In genomic region chr14:31596408-31596807, GRCm38 (mm10) we compare ENCODE assay signal across 38 mouse cellular contexts. TPM values are rescaled to one million over a fixed set of nuclear protein-coding genes. Genes with fewer than 3 reads are reported as not detected.
DNase-seq lines count a peak whose midpoint lies in the region; ATAC-seq lines count a peak whose summit lies in the region.
"Had no signal": no experiment of that assay in that cellular context is flagged by ENCODE, and none has a peak within 500 bp of the region (broad histone marks: within the 10 kb centered on the region; RNA-seq: fewer than 3 reads in every experiment).

No protein-coding gene starts in this region.

- no peak overlapping the region for H3K4me3 ChIP-seq in macrophage (ENCODE audit: inconsistent target)
- H3K4me3 ChIP-seq: embryonic facial prominence, embryonic 12.5 days; forebrain, embryonic 15.5 days; heart, embryonic 10.5 days; heart, embryonic 15.5 days; layer of hippocampus, adult 2 months; limb, embryonic 13.5 days; midbrain, embryonic 12.5 days; stomach, embryonic 15.5 days had no signal

- peak; percentile 17 to 59 for DNase-seq in spleen, postnatal 4 days (ENCODE audit: low spot score in 2 of 2)
- DNase-seq in spleen, adult 12 weeks (ENCODE audit: low spot score): no peak
- DNase-seq in splenic B cell, adult 2 months (ENCODE audit: low read depth, low spot score): peak; percentile 42
- DNase-seq in kidney, adult 18-20 months: no peak
- DNase-seq in right cerebral cortex, postnatal 10 days (ENCODE audit: low spot score in 2 of 2): no peak
- DNase-seq: adrenal gland, adult 2 months; adrenal gland, postnatal 36 days; cerebellum, adult 8-10 months; cerebellum, postnatal 36 days; embryo, embryonic 11 days; gastrocnemius, postnatal 14 days; heart, adult 11 months; heart, postnatal 36 days; kidney, adult 2 months; kidney, postnatal 36 days; lung, adult 18-20 months; lung, postnatal 10 days; retina, postnatal 1 day; right cerebral cortex, postnatal 25 days had no signal

- no peaks in the 10 kb centered on the region for H3K79me2 ChIP-seq in macrophage (ENCODE audit: inconsistent target)

- H3K27me3 ChIP-seq in splenic B cell, adult 2 months (ENCODE audit: control insufficient read depth, insufficient read depth, low read length, poor library complexity, severe bottlenecking): no peaks in the 10 kb centered on the region
- H3K27me3 ChIP-seq: embryonic facial prominence, embryonic 12.5 days; forebrain, embryonic 15.5 days; heart, embryonic 15.5 days; limb, embryonic 13.5 days; midbrain, embryonic 12.5 days; stomach, embryonic 15.5 days had no signal

- no peaks in the 10 kb centered on the region for H3K36me3 ChIP-seq in macrophage (ENCODE audit: inconsistent target)
- no peaks in the 10 kb centered on the region for H3K36me3 ChIP-seq in splenic B cell, adult 2 months (ENCODE audit: control insufficient read depth, insufficient read depth, low read length, poor library complexity, severe bottlenecking)
- H3K36me3 ChIP-seq: embryonic facial prominence, embryonic 12.5 days; forebrain, embryonic 15.5 days; heart, embryonic 10.5 days; heart, embryonic 15.5 days; limb, embryonic 13.5 days; midbrain, embryonic 12.5 days; stomach, embryonic 15.5 days had no signal

- H3K27ac ChIP-seq in macrophage: peak overlapping the region; percentile 38; the same call in 1 of the 2 replicates
- H3K27ac ChIP-seq: embryonic facial prominence, embryonic 12.5 days; forebrain, embryonic 15.5 days; heart, embryonic 10.5 days; heart, embryonic 15.5 days; hindbrain, embryonic 14.5 days; layer of hippocampus, adult 2 months; limb, embryonic 13.5 days; midbrain, embryonic 12.5 days; stomach, embryonic 15.5 days had no signal

- peak; percentile 86 for ATAC-seq in granulocyte monocyte progenitor cell, adult 5-6 weeks (replicated peaks; ENCODE audit: poor library complexity, severe bottlenecking)
- ATAC-seq in frontal cortex, adult (ENCODE audit: low TSS enrichment): no peak
- ATAC-seq: activated CD4-positive, CD25-positive, alpha-beta regulatory T cell, adult 4 months; forebrain, embryonic 15.5 days; inflammation-experienced regulatory T-cells, adult 6 months had no signal

- WGBS in macrophage (ENCODE audit: missing documents): 6% methylated on average over 7 of the region's 7 CpGs

RNA-seq across cellular contexts. Expression of gene Colq, which starts 5.3 kb away (rescaled TPM):
- not detected in 2 replicates for total RNA-seq in granulocyte monocyte progenitor cell, adult 5-6 weeks (2014; fragmentation: Nextera tagmentation)
- not detected in 2 replicates for total RNA-seq in granulocyte monocyte progenitor cell, adult 5-6 weeks (2017)
- 1 to 10 TPM in 3 of 26 experiments, under 1 TPM in 7, not detected in 16; 0.22 to 1.7 (median 0.46) TPM for total RNA-seq in macrophage (2018; cell fraction: chromatin; rRNA removed)
- total RNA-seq in macrophage (2018; cell fraction: cytosol; rRNA removed): under 1 TPM in 14 of 26 experiments, not detected in 12; 0.03 to 0.95 (median 0.51) TPM
- 1 to 10 TPM in 1 of 26 experiments, under 1 TPM in 11, not detected in 14; 0.17 to 1.3 (median 0.38) TPM for total RNA-seq in macrophage (2018; cell fraction: nucleus; rRNA removed)
- polyA plus RNA-seq in macrophage (2018): not detected in 3 replicates
- total RNA-seq: adrenal gland, adult 2 months; adrenal gland, postnatal 36 days; midbrain, postnatal 0 days had no signal
- polyA plus RNA-seq: forebrain, embryonic 15.5 days had no signal

RNA-seq across cellular contexts. Expression of gene Gm49387, which starts 44.3 kb away (rescaled TPM):
- total RNA-seq in granulocyte monocyte progenitor cell, adult 5-6 weeks (2014; fragmentation: Nextera tagmentation): not detected in 2 replicates
- not detected in 2 replicates for total RNA-seq in granulocyte monocyte progenitor cell, adult 5-6 weeks (2017)
- total RNA-seq in macrophage (2018; cell fraction: chromatin; rRNA removed): 1 to 10 TPM in 1 of 26 experiments, not detected in 25; 1.3 TPM
- under 1 TPM in 1 of 26 experiments, not detected in 25; 0.22 TPM for total RNA-seq in macrophage (2018; cell fraction: cytosol; rRNA removed)
- under 1 TPM in 2 of 26 experiments, not detected in 24; 0.44 to 0.72 TPM for total RNA-seq in macrophage (2018; cell fraction: nucleus; rRNA removed)
- not detected in 3 replicates for polyA plus RNA-seq in macrophage (2018)
- total RNA-seq: adrenal gland, postnatal 36 days; ES-E14; gastrocnemius, postnatal 14 days; layer of hippocampus, postnatal 25 days; left cerebral cortex, adult 8-10 months; midbrain, postnatal 0 days had no signal
- polyA plus RNA-seq: activated CD4-positive, CD25-positive, alpha-beta regulatory T cell, adult 4 months; adrenal gland, adult 2 months; hindbrain, embryonic 14.5 days; kidney, adult 2 months; midbrain, postnatal 0 days; neural tube, embryonic 14.5 days; stomach, embryonic 15.5 days had no signal

RNA-seq across cellular contexts. Expression of gene Btd, which starts 44.4 kb away (rescaled TPM):
- total RNA-seq in granulocyte monocyte progenitor cell, adult 5-6 weeks (2014; fragmentation: Nextera tagmentation): 23.4 and 25.4 TPM in 2 replicates
- 11.3 and 12.4 TPM in 2 replicates for total RNA-seq in granulocyte monocyte progenitor cell, adult 5-6 weeks (2017)
- total RNA-seq in macrophage (2018; cell fraction: chromatin; rRNA removed): 1 to 10 TPM in 25 of 26 experiments, under 1 TPM in 1; 0.87 to 4.8 (median 2.7) TPM
- total RNA-seq in macrophage (2018; cell fraction: cytosol; rRNA removed): 10 to 100 TPM in 24 of 26 experiments, 1 to 10 TPM in 2; 8.0 to 16.2 (median 12.1) TPM
- 10 to 100 TPM in 16 of 26 experiments, 1 to 10 TPM in 10; 1.9 to 16.0 (median 11.4) TPM for total RNA-seq in macrophage (2018; cell fraction: nucleus; rRNA removed)
- polyA plus RNA-seq in macrophage (2018): 9.4 to 12.8 TPM (median 11.9 TPM) in 3 replicates

RNA-seq across cellular contexts. Expression of gene Hacl1, which starts 44.7 kb away (rescaled TPM):
- total RNA-seq in granulocyte monocyte progenitor cell, adult 5-6 weeks (2014; fragmentation: Nextera tagmentation): 6.0 and 23.7 TPM in 2 replicates
- total RNA-seq in granulocyte monocyte progenitor cell, adult 5-6 weeks (2017): 24.1 and 24.3 TPM in 2 replicates
- total RNA-seq in macrophage (2018; cell fraction: chromatin; rRNA removed): 10 to 100 TPM in 7 of 26 experiments, 1 to 10 TPM in 17, under 1 TPM in 1, not detected in 1; 0.91 to 22.8 (median 6.3) TPM
- 1 to 10 TPM; 2.5 to 6.6 (median 4.2) TPM for total RNA-seq in macrophage (2018; cell fraction: cytosol; rRNA removed)
- 10 to 100 TPM in 2 of 26 experiments, 1 to 10 TPM in 24; 1.3 to 12.4 (median 3.7) TPM for total RNA-seq in macrophage (2018; cell fraction: nucleus; rRNA removed)
- 2.4 to 6.6 TPM (median 3.2 TPM) in 3 replicates for polyA plus RNA-seq in macrophage (2018)

Comparison
In these comparisons a context has a peak if more than half of its experiments do, and no peak if none do; other contexts are left out.
1. DNase-seq: peak in spleen, postnatal 4 days (2 of 2) and splenic B cell, adult 2 months (single experiment); none in spleen, adult 12 weeks (single experiment), kidney, adult 18-20 months (single experiment) and right cerebral cortex, postnatal 10 days (0 of 2).